Mouse (Mus musculus) liver, embryonic 14.5 days (tissue): ENCODE results near the gene Plekha5.
A peak's percentile ranks its signal among the peaks of the same experiment; 100 is the strongest.
"Not testable (repeated sequence)": the region's sequence is repeated elsewhere in the genome, so short reads cannot be mapped to it uniquely, and the experiment has no call there.

Source experiments
- CTCF ChIP-seq: IDR thresholded peaks from 2 replicates; pipeline ENCODE4 v1.5.1; 2016; ENCODE audit warnings: antibody characterized with exemption, low read depth, control low read depth
- EP300 ChIP-seq: IDR thresholded peaks from 2 replicates; pipeline ENCODE4 v1.6.1; 2016; ENCODE audit warnings: antibody characterized with exemption, low read depth

DNA sequence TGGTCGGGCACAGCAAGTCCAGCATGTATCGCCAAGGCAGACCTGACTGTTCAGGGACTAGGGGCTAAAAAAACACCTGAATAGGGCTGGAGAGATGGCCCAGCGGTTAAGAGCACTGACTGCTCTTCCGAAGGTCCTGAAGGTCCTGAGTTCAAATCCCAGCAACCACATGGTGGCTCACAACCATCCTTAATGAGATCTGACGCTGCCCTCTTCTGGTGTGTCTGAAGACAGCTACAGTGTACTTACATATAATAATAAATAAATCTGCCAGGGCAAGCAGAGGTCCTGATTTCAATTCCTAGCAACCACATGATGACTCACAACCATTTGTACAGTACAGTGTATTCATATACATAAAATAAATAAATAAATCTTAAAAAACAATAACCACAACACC lies 181.3 kb downstream of the Plekha5 start:
- TF ChIP-seq EP300, result not testable (repeated sequence)
- 0 out of 2 replicates have a peak, but pooled peaks have one; percentile 1 for TF ChIP-seq CTCF
